21 mouse cellular contexts compared by ENCODE assay signal in the genomic region with DNA sequence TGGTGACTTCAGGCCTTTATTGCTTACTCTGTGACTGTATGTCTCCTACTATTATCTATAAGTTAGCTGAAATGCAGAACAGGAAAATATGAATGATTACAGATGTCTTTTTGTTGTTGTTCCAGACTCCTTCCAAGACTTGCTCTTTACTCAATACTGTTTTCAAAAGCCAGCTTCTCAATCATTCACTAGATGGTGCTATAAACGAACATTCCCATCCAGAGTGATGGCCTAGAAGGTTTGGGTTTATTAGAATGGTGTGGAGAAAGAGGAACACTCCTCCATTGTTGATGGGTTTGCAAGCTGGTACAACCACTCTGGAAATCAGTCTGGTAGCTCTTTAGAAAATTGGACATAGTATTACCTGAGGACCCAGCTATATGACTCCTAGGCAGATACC.
DNase-seq lines count a peak whose midpoint lies in the region; ATAC-seq and TF ChIP-seq lines count a peak whose summit lies in the region.
"Had no signal": no experiment of that assay in that cellular context is flagged by ENCODE, and none has a peak within 500 bp of the region (broad histone marks: within the 10 kb centered on the region; RNA-seq: fewer than 3 reads in every experiment).

No protein-coding gene starts in this region.

- 59% methylated on average over 1 of the region's 1 CpGs for WGBS in forebrain, embryonic 14.5 days
- WGBS in forebrain, embryonic 10.5 days = 62% methylated on average over 1 of the region's 1 CpGs
- WGBS in stomach, postnatal 0 days = 39% methylated on average over 1 of the region's 1 CpGs

- no peaks in the 10 kb centered on the region for H3K27me3 ChIP-seq in forebrain, embryonic 14.5 days (replicated peaks; ENCODE audit: control insufficient read depth, insufficient read depth, low read length)
- no peaks in the 10 kb centered on the region for H3K27me3 ChIP-seq in forebrain, embryonic 10.5 days (ENCODE audit: poor library complexity, severe bottlenecking)
- no peaks in the 10 kb centered on the region for H3K27me3 ChIP-seq in CH12.LX (replicated peaks)
- H3K27me3 ChIP-seq in stomach, postnatal 0 days (ENCODE audit: control insufficient read depth, insufficient read depth, low read length) = no peaks in the 10 kb centered on the region
- H3K27me3 ChIP-seq: embryonic facial prominence, embryonic 15.5 days; heart, embryonic 13.5 days; hindbrain, embryonic 12.5 days had no signal

- no peak overlapping the region for H3K4me2 ChIP-seq in forebrain, embryonic 14.5 days (ENCODE audit: low read length)
- no peak overlapping the region for H3K4me2 ChIP-seq in CH12.LX (ENCODE audit: insufficient read depth, low read depth, poor library complexity, severe bottlenecking)
- H3K4me2 ChIP-seq in stomach, postnatal 0 days (replicated peaks; ENCODE audit: low read depth) = no peak overlapping the region
- H3K4me2 ChIP-seq: embryonic facial prominence, embryonic 15.5 days; heart, embryonic 13.5 days; hindbrain, embryonic 12.5 days had no signal

- peaks cover 5% of the 10 kb centered on the region; the same call in 1 of the 2 replicates for H3K4me1 ChIP-seq in forebrain, embryonic 14.5 days (ENCODE audit: control insufficient read depth, insufficient read depth, low read length)
- H3K4me1 ChIP-seq in forebrain, embryonic 10.5 days = peaks cover 4% of the 10 kb centered on the region; the same call in 1 of the 2 replicates
- H3K4me1 ChIP-seq in CH12.LX (ENCODE audit: control insufficient read depth in 1 of 2, insufficient read depth in 2 of 2) = no peaks in the 10 kb centered on the region
- H3K4me1 ChIP-seq in stomach, postnatal 0 days (replicated peaks; ENCODE audit: control insufficient read depth, insufficient read depth) = no peaks in the 10 kb centered on the region

- no peak for TF ChIP-seq POLR2A in CH12.LX (IDR thresholded peaks at IDR 0.05; ENCODE audit: low read depth, low read length)

- TF ChIP-seq CTCF in layer of hippocampus, adult 2 months (conservative IDR thresholded peaks at IDR 0.05) = peak; percentile 64
- peak in 1 of 2 experiments; percentile 47; a peak in 2 of 4 replicates for TF ChIP-seq CTCF in CH12.LX (conservative IDR thresholded peaks at IDR 0.05 in 1 of 2, IDR thresholded peaks at IDR 0.05 in 1 of 2; ENCODE audit: low read depth in 2 of 2, low read length in 2 of 2)
- 0 out of 2 replicates have a peak, but pooled peaks have one; percentile 5 for TF ChIP-seq CTCF in stomach, postnatal 0 days (IDR thresholded peaks at IDR 0.05; ENCODE audit: low read depth)

- peak; percentile 10 for DNase-seq in forebrain, embryonic 14.5 days (ENCODE audit: low spot score)
- no peak for DNase-seq in forebrain, embryonic 10.5 days (ENCODE audit: extremely low spot score, low spot score)
- DNase-seq in layer of hippocampus, adult 2 months (ENCODE audit: low spot score in 2 of 2) = no peak
- DNase-seq in layer of hippocampus, adult 9-10 months (ENCODE audit: low spot score) = no peak
- DNase-seq in CH12.LX (ENCODE audit: extremely low read depth) (peak; percentile 5), liver (no peak)
- no peak for DNase-seq in stomach, postnatal 0 days (ENCODE audit: low spot score)
- DNase-seq: adrenal gland, adult 8-10 months; adrenal gland, postnatal 36 days; cerebellum, adult 11 months; cerebellum, adult 8-10 months; cerebellum, postnatal 14 days; gastrocnemius, adult 2 months; gastrocnemius, postnatal 25 days; heart, postnatal 36 days had no signal

- H3K36me3 ChIP-seq in forebrain, embryonic 14.5 days (ENCODE audit: control insufficient read depth, insufficient read depth, low read length) = no peaks in the 10 kb centered on the region
- no peaks in the 10 kb centered on the region for H3K36me3 ChIP-seq in forebrain, embryonic 10.5 days (replicated peaks)
- H3K36me3 ChIP-seq in CH12.LX (replicated peaks in 1 of 2; ENCODE audit: control insufficient read depth in 1 of 2, insufficient read depth in 1 of 2, low read length in 1 of 2) = no peaks in the 10 kb centered on the region
- no peaks in the 10 kb centered on the region for H3K36me3 ChIP-seq in stomach, postnatal 0 days (ENCODE audit: control insufficient read depth, insufficient read depth, low read length)
- H3K36me3 ChIP-seq: embryonic facial prominence, embryonic 15.5 days; heart, embryonic 13.5 days; hindbrain, embryonic 12.5 days had no signal

- no peak for ATAC-seq in forebrain, embryonic 14.5 days
- ATAC-seq in stomach, postnatal 0 days (ENCODE audit: low FRiP score, low TSS enrichment) = no peak
- ATAC-seq: forebrain, embryonic 16.5 days; hindbrain, embryonic 16.5 days had no signal

- peak; percentile 62 for TF ChIP-seq RAD21 in CH12.LX (IDR thresholded peaks at IDR 0.05; ENCODE audit: low read depth, low read length)

- no peak overlapping the region for H3K9ac ChIP-seq in forebrain, embryonic 14.5 days (ENCODE audit: low read length)
- H3K9ac ChIP-seq in CH12.LX (ENCODE audit: insufficient read depth, low read depth) = no peak overlapping the region
- no peak overlapping the region for H3K9ac ChIP-seq in stomach, postnatal 0 days (ENCODE audit: low read length)
- H3K9ac ChIP-seq: embryonic facial prominence, embryonic 15.5 days; heart, embryonic 13.5 days; hindbrain, embryonic 12.5 days had no signal

- H3K27ac ChIP-seq in forebrain, embryonic 14.5 days (ENCODE audit: low read depth, low read length) = no peak overlapping the region
- no peak overlapping the region for H3K27ac ChIP-seq in forebrain, embryonic 10.5 days
- H3K27ac ChIP-seq in layer of hippocampus, adult 2 months = no peak overlapping the region
- no peak overlapping the region for H3K27ac ChIP-seq in CH12.LX (ENCODE audit: insufficient read depth, low read depth)
- H3K27ac ChIP-seq in stomach, postnatal 0 days (replicated peaks) = no peak overlapping the region
- H3K27ac ChIP-seq: embryonic facial prominence, embryonic 15.5 days; gastrocnemius, adult 2 months; heart, embryonic 13.5 days; hindbrain, embryonic 12.5 days had no signal

- H3K79me2 ChIP-seq in CH12.LX (replicated peaks; ENCODE audit: control insufficient read depth, extremely low read depth, insufficient read depth, poor library complexity, severe bottlenecking) = no peaks in the 10 kb centered on the region

- in situ Hi-C loops in CH12.LX (cut with MboI; ENCODE audit: low pct_ligation_motif_present, low pct_unique_long_range_greater_than_20kb, low sequenced_read_pairs) = no loop called here

- dilution Hi-C loops in CH12.LX (cut with MboI; ENCODE audit: extremely low pct_ligation_motif_present, extremely low pct_unique_long_range_greater_than_20kb, low sequenced_read_pairs) = no loop called here

- TF ChIP-seq EP300 in CH12.LX (IDR thresholded peaks at IDR 0.05; ENCODE audit: low read length) = no peak
- no peak for TF ChIP-seq EP300 in stomach, postnatal 0 days (optimal IDR thresholded peaks at IDR 0.05)

- H3K4me3 ChIP-seq in forebrain, embryonic 14.5 days (ENCODE audit: low read depth, low read length) = no peak overlapping the region
- no peak overlapping the region for H3K4me3 ChIP-seq in forebrain, embryonic 10.5 days
- H3K4me3 ChIP-seq in layer of hippocampus, adult 2 months = no peak overlapping the region
- no peak overlapping the region for H3K4me3 ChIP-seq in CH12.LX (replicated peaks in 1 of 3; ENCODE audit: low read depth in 2 of 3, low read length in 2 of 3, poor library complexity in 1 of 3)
- H3K4me3 ChIP-seq in stomach, postnatal 0 days (ENCODE audit: low read depth, low read length) = no peak overlapping the region
- H3K4me3 ChIP-seq: embryonic facial prominence, embryonic 15.5 days; erythroblast, embryonic 14.5 days; gastrocnemius, adult 2 months; heart, embryonic 13.5 days; hindbrain, embryonic 12.5 days had no signal

- H3K9me3 ChIP-seq in forebrain, embryonic 14.5 days (replicated peaks; ENCODE audit: control insufficient read depth, low read length) = no peaks in the 10 kb centered on the region
- H3K9me3 ChIP-seq in forebrain, embryonic 10.5 days = no peaks in the 10 kb centered on the region
- no peaks in the 10 kb centered on the region for H3K9me3 ChIP-seq in CH12.LX (replicated peaks; ENCODE audit: low read length)
- no peaks in the 10 kb centered on the region for H3K9me3 ChIP-seq in stomach, postnatal 0 days (ENCODE audit: control insufficient read depth, low read length)
- H3K9me3 ChIP-seq: embryonic facial prominence, embryonic 15.5 days; heart, embryonic 13.5 days; hindbrain, embryonic 12.5 days had no signal

TF ChIP-seq in CH12.LX, 34 proteins besides CTCF, POLR2A, EP300 and RAD21:
- TF ChIP-seq MYC (IDR thresholded peaks at IDR 0.05; ENCODE audit: low read depth, low read length) (no peak), SMC3 (IDR thresholded peaks at IDR 0.05; ENCODE audit: low read depth, low read length) (peak; percentile 33)

Comparison
In these comparisons a context has a peak if more than half of its experiments do, and no peak if none do; other contexts are left out.
1. DNase-seq: peak in forebrain, embryonic 14.5 days (single experiment) and CH12.LX (single experiment); none in forebrain, embryonic 10.5 days (single experiment), layer of hippocampus, adult 2 months (0 of 2), layer of hippocampus, adult 9-10 months (single experiment), stomach, postnatal 0 days (single experiment) and liver (single experiment).